Mouse (Mus musculus) CH12.LX (cell line): ENCODE measurements at regions not wholly inside any gene's neighbourhood (a gene's known extent, or its start where the extent isn't known, plus 50 kb on each side); places are given as distances from the start of the nearest gene placed in this dataset.
A peak's percentile ranks its signal among the peaks of the same experiment; 100 is the strongest.

Experiments
- DNase-seq: peaks from one replicate; pipeline ENCODE4 v3.0.0-alpha.2; 2013; ENCODE audit errors: extremely low read depth
- H3K27ac ChIP-seq: 2 replicates; pipeline ENCODE4 v1.5.1; 2012; ENCODE audit warnings: low read depth, mild to moderate bottlenecking, control low read depth, moderate library complexity; ENCODE audit not compliant: insufficient read depth
- H3K27me3 ChIP-seq: replicated peaks from 2 replicates; pipeline ENCODE3; 2012; ENCODE audit warnings: inconsistent platforms
- H3K36me3 ChIP-seq, 2 experiments: replicated peaks in 1 of 2; 2 replicates each; pipeline versions ENCODE3 to v1.6.1; 2012; ENCODE audit warnings: inconsistent platforms in 1 of 2, low read length in 1 of 2, mild to moderate bottlenecking in 1 of 2, mixed read lengths in 1 of 2, moderate library complexity in 1 of 2; ENCODE audit not compliant: control insufficient read depth in 1 of 2, insufficient read depth in 1 of 2
- H3K4me1 ChIP-seq, 2 experiments: 2 replicates each; pipeline ENCODE4 v1.6.1; 2012; ENCODE audit warnings: inconsistent platforms in 1 of 2, moderate library complexity in 1 of 2; ENCODE audit not compliant: insufficient read depth in 2 of 2, control insufficient read depth in 1 of 2
- H3K4me2 ChIP-seq: 2 replicates; pipeline ENCODE4 v1.6.1; 2012; ENCODE audit warnings: low read depth, mild to moderate bottlenecking, control low read depth; ENCODE audit not compliant: poor library complexity, insufficient read depth, severe bottlenecking
- H3K4me3 ChIP-seq, 3 experiments: fragments of 150-350 bp in 1 of 3; sonication (generic) in 1 of 3; replicated peaks in 1 of 3; 2 replicates each; pipeline versions ENCODE3 to v1.5.1; 2011 to 2012; ENCODE audit warnings: low read depth in 2 of 3, low read length in 2 of 3, mild to moderate bottlenecking in 2 of 3, moderate library complexity in 2 of 3, control low read depth in 1 of 3, improper control_type of control experiment in 1 of 3, inconsistent platforms in 1 of 3, mixed read lengths in 1 of 3; ENCODE audit not compliant: poor library complexity in 1 of 3
- H3K79me2 ChIP-seq: replicated peaks from 2 replicates; pipeline ENCODE4 v1.6.1; 2012; ENCODE audit warnings: mild to moderate bottlenecking, moderate library complexity; ENCODE audit not compliant: control insufficient read depth, poor library complexity, insufficient read depth, severe bottlenecking; ENCODE audit errors: extremely low read depth
- H3K9ac ChIP-seq: 2 replicates; pipeline ENCODE4 v1.6.1; 2012; ENCODE audit warnings: low read depth, mild to moderate bottlenecking, control low read depth, moderate library complexity; ENCODE audit not compliant: insufficient read depth
- H3K9me3 ChIP-seq: replicated peaks from 2 replicates; pipeline ENCODE3; 2012; ENCODE audit warnings: low read length, inconsistent platforms, mixed read lengths
- CTCF ChIP-seq, 2 experiments: IDR thresholded peaks in 1 of 2; conservative IDR thresholded peaks in 1 of 2; 2 replicates each; pipeline ENCODE4 v1.5.1; 2011 to 2012; ENCODE audit warnings: low read depth in 2 of 2, low read length in 2 of 2, improper control_type of control experiment in 1 of 2, inconsistent platforms in 1 of 2, mild to moderate bottlenecking in 1 of 2, moderate library complexity in 1 of 2
- MXI1 ChIP-seq: IDR thresholded peaks from 2 replicates; pipeline ENCODE4 v1.6.1; 2011; ENCODE audit warnings: mild to moderate bottlenecking, low read depth, low read length, improper control_type of control experiment
- POLR2A ChIP-seq: IDR thresholded peaks from 2 replicates; pipeline ENCODE4 v1.6.1; 2011; ENCODE audit warnings: low read depth, mild to moderate bottlenecking, improper control_type of control experiment, low read length
- RAD21 ChIP-seq: IDR thresholded peaks from 2 replicates; pipeline ENCODE4 v1.6.1; 2011; ENCODE audit warnings: low read depth, mild to moderate bottlenecking, low read length, improper control_type of control experiment, moderate library complexity
- SMC3 ChIP-seq: IDR thresholded peaks from 2 replicates; pipeline ENCODE4 v1.6.1; 2011; ENCODE audit warnings: low read depth, low read length, improper control_type of control experiment
- UBTF ChIP-seq: IDR thresholded peaks from 2 replicates; pipeline ENCODE4 v1.6.1; 2012; ENCODE audit warnings: low read depth, mild to moderate bottlenecking, inconsistent platforms, low read length, improper control_type of control experiment, moderate library complexity
- dilution Hi-C: fragments of 300-500 bp; cut with MboI; formaldehyde crosslinking; loops from 2 replicates; pipeline ENCODE4 v1.14.3; 2020; ENCODE audit warnings: low sequenced_read_pairs; ENCODE audit not compliant: extremely low pct_unique_long_range_greater_than_20kb, extremely low pct_ligation_motif_present
- in situ Hi-C: fragments of 300-500 bp; cut with MboI; formaldehyde crosslinking; loops from 3 replicates; pipeline ENCODE4 v1.14.3; 2019; ENCODE audit warnings: low sequenced_read_pairs, low pct_ligation_motif_present, low pct_unique_long_range_greater_than_20kb, mixed read lengths

GRCm38 (mm10) chr12:97278331-97278730 is 980.9 kb downstream of the Galc start:
- Histone ChIP-seq H3K4me1 (peaks cover 0 to 17% of the 10 kb centered on the region in 2 experiments; a peak in 2 of 4 replicates), H3K36me3 (no peaks in the 10 kb centered on the region), H3K27me3 (no peaks in the 10 kb centered on the region), H3K9ac (no peak overlapping the region), H3K27ac (no peak overlapping the region), H3K9me3 (no peaks in the 10 kb centered on the region), H3K4me2 (no peak overlapping the region), H3K4me3 (no peak overlapping the region), H3K79me2 (no peaks in the 10 kb centered on the region)
- dilution Hi-C loops (no loop called here), in situ Hi-C loops (no loop called here)
- TF ChIP-seq MXI1 (no peak), CTCF (conservative IDR thresholded peaks at IDR 0.05 in 1 of 2, IDR thresholded peaks at IDR 0.05 in 1 of 2; ENCODE audit: low read depth in 2 of 2, low read length in 2 of 2) (peak in 1 of 2 experiments; percentile 35; a peak in 2 of 4 replicates), UBTF (no peak), POLR2A (no peak), SMC3 (peak; percentile 29), RAD21 (peak; percentile 53)
- DNase-seq: peak; percentile 50
